Mouse (Mus musculus): ENCODE measurements around the gene Pnpla8. TPM values are rescaled to one million over a fixed set of nuclear protein-coding genes. Genes with fewer than 3 reads are reported as not detected.
A peak's percentile ranks its signal among the peaks of the same experiment; 100 is the strongest.

Gene Pnpla8
- total and polyA plus RNA-seq, 2 experiments = 17.2 to 111 TPM

- no peaks in the 10 kb centered on the region for H3K79me2 ChIP-seq (ENCODE audit: control insufficient read depth, insufficient read depth, low read length)
- H3K9ac ChIP-seq (ENCODE audit: low read depth, low read length) = no peak overlapping the region
- H3K36me3 ChIP-seq (ENCODE audit: control insufficient read depth, insufficient read depth, low read length) = peaks cover 59% of the 10 kb centered on the region
- no peak overlapping the region for H3K4me3 ChIP-seq (ENCODE audit: insufficient read depth, low read depth, low read length)
- no peaks in the 10 kb centered on the region; the same call in 1 of the 2 replicates for H3K4me1 ChIP-seq (ENCODE audit: control insufficient read depth, insufficient read depth, low read length)
- TF ChIP-seq CTCF (IDR thresholded peaks at IDR 0.05; ENCODE audit: low read depth, low read length) (no peak), POLR2A (IDR thresholded peaks at IDR 0.05; ENCODE audit: extremely low read depth, insufficient read depth, low read length) (no peak)
- no peaks in the 10 kb centered on the region for H3K27me3 ChIP-seq (ENCODE audit: control insufficient read depth, insufficient read depth, low read length)
- no peak overlapping the region for H3K27ac ChIP-seq (replicated peaks; ENCODE audit: insufficient read depth, low read depth, low read length)
- DNase-seq (ENCODE audit: extremely low read depth, low read depth, low spot score) = no peak
- 95% methylated on average over 5 of the region's 5 CpGs for WGBS
Observed at GRCm38 (mm10) chr12:44304869-44305268, 83.7 kb downstream of the Pnpla8 start.

- 89% methylated on average over 3 of the region's 3 CpGs for WGBS
Observed at GRCm38 (mm10) chr12:44308221-44308620, 87.1 kb downstream of the Pnpla8 start.

DNA sequence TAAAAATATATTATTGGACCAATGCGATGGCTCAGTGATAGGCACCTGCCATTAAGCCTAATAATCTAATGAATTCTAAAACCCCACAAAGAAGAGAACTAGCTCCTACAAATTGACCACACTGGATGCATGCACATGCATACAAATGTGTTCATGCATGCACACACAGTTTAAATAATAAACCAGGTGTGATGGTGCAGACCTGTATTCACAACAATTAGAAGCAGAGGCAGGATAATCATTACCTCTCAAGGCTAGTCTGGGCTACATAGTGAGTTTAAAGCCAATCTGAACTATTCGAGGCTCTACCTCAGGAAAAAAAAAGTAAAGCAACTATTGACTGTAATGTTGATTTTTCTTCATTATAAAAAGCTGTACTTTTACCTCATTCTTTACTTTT is 94.0 kb downstream of the Pnpla8 start:
- no peaks in the 10 kb centered on the region for H3K27me3 ChIP-seq (ENCODE audit: control insufficient read depth, insufficient read depth, low read length)
- H3K27ac ChIP-seq (replicated peaks; ENCODE audit: insufficient read depth, low read depth, low read length) = no peak overlapping the region
- H3K4me3 ChIP-seq (ENCODE audit: insufficient read depth, low read depth, low read length) = no peak overlapping the region
- DNase-seq (ENCODE audit: extremely low read depth, low read depth, low spot score) = no peak
- WGBS = 75% methylated on average over 2 of the region's 2 CpGs
- H3K9ac ChIP-seq (ENCODE audit: low read depth, low read length) = no peak overlapping the region
- peaks cover 32% of the 10 kb centered on the region for H3K36me3 ChIP-seq (ENCODE audit: control insufficient read depth, insufficient read depth, low read length)
- TF ChIP-seq CTCF (IDR thresholded peaks at IDR 0.05; ENCODE audit: low read depth, low read length) (no peak), POLR2A (IDR thresholded peaks at IDR 0.05; ENCODE audit: extremely low read depth, insufficient read depth, low read length) (no peak)
- H3K79me2 ChIP-seq (ENCODE audit: control insufficient read depth, insufficient read depth, low read length) = no peaks in the 10 kb centered on the region
- no peaks in the 10 kb centered on the region for H3K4me1 ChIP-seq (ENCODE audit: control insufficient read depth, insufficient read depth, low read length)

More at GRCm38 (mm10) chr12:44308221-44308620, 87.1 kb downstream of the Pnpla8 start:
- Histone ChIP-seq H3K27me3 (ENCODE audit: control insufficient read depth, insufficient read depth, low read length) (no peaks in the 10 kb centered on the region), H3K27ac (replicated peaks; ENCODE audit: insufficient read depth, low read depth, low read length) (no peak overlapping the region), H3K79me2 (ENCODE audit: control insufficient read depth, insufficient read depth, low read length) (no peaks in the 10 kb centered on the region), H3K36me3 (ENCODE audit: control insufficient read depth, insufficient read depth, low read length) (peaks cover 52% of the 10 kb centered on the region), H3K9ac (ENCODE audit: low read depth, low read length) (no peak overlapping the region), H3K4me1 (ENCODE audit: control insufficient read depth, insufficient read depth, low read length) (no peaks in the 10 kb centered on the region), H3K4me3 (ENCODE audit: insufficient read depth, low read depth, low read length) (no peak overlapping the region)
- TF ChIP-seq POLR2A (IDR thresholded peaks at IDR 0.05; ENCODE audit: extremely low read depth, insufficient read depth, low read length) (no peak), CTCF (IDR thresholded peaks at IDR 0.05; ENCODE audit: low read depth, low read length) (no peak)
- DNase-seq (ENCODE audit: extremely low read depth, low read depth, low spot score) = no peak

GRCm38 (mm10) chr12:44325091-44325490 is 103.9 kb downstream of the Pnpla8 start:
- DNase-seq (ENCODE audit: extremely low read depth, low read depth, low spot score) = no peak
- H3K4me3 ChIP-seq (ENCODE audit: insufficient read depth, low read depth, low read length) = no peak overlapping the region
- H3K4me1 ChIP-seq (ENCODE audit: control insufficient read depth, insufficient read depth, low read length) = no peaks in the 10 kb centered on the region
- no peak overlapping the region for H3K27ac ChIP-seq (replicated peaks; ENCODE audit: insufficient read depth, low read depth, low read length)
- TF ChIP-seq CTCF (IDR thresholded peaks at IDR 0.05; ENCODE audit: low read depth, low read length) = no peak
- H3K9ac ChIP-seq (ENCODE audit: low read depth, low read length) = no peak overlapping the region
- H3K79me2 ChIP-seq (ENCODE audit: control insufficient read depth, insufficient read depth, low read length) = no peaks in the 10 kb centered on the region
- peaks cover 10% of the 10 kb centered on the region for H3K27me3 ChIP-seq (ENCODE audit: control insufficient read depth, insufficient read depth, low read length)
- peaks cover 8% of the 10 kb centered on the region for H3K36me3 ChIP-seq (ENCODE audit: control insufficient read depth, insufficient read depth, low read length)

DNA sequence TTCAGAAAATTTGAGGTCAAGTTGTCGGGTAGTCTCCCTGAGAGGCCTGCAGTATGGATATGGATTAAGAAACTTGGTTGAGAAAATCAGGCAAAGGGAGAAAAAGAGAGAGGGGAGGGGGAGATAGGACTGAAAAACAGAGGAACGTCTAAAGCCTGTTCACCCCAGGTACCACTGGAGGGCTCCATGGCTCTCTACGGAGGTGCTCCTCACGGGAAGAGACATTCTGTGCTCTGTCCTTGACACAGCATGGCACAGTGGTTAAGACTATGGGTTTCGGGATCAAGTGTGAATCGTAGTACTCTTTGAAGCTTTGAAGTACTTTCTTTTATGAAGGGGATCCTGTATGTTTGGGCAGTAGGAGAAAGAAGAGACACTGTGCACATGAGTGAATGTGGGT is 106.3 kb downstream of the Pnpla8 start:
- 45% methylated on average over 6 of the region's 6 CpGs for WGBS

DNA sequence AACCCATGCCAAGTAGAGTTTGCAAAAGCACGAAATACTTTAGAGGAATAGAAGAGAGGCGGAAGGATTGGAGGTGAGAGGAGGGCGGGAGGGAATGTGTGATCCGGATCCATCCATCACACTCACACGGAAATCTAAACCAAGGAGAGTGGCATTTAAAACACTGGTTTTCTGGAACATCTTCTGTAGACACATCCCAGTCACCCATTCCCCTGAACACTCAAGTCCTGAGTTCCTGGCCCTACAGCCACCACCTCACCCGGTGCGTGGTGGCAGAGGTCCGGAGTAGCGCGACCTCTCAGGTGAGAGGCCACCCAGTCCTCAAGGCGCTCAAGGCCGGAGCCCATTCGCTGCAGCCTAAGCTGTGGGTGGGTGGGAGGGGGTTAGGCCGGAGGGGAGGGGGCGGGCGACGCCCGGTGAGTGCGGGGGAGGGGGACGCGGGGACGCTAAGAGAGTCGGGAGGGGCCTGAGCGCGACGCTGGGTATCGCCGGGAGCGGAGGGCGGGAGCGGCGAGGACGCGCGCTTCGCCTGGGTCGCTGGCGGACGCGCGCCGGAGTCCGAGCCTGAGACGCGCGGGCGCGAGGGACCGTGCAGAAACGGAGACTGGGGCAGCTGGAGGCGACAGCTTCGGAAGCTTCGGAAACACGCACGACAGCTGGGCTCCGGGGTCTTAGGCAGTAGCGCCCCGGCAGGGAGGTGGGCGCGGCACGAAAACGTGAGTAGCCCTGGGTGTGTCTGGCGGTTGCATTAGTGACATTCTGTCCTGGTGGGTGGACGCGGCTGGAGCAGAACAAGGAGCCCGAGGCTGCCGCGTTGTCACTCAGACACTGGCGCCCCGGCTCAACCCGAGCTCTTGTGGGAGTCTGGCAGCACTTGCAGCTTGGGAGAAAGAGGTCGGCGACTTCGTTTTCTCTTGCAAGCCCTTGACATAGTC is 107.5 kb downstream of the Pnpla8 start, which contains the start of gene Nrcam:
Gene Nrcam, plus strand, starts transcription at position 505 of the 935 bp plus-strand sequence.
- Histone ChIP-seq H3K27me3 (ENCODE audit: control insufficient read depth, insufficient read depth, low read length) (peaks cover 15% of the 10 kb centered on the region), H3K4me3 (ENCODE audit: insufficient read depth, low read depth, low read length) (peak within 1 kb of the TSS; percentile 27; the same call in 1 of the 2 replicates), H3K36me3 (ENCODE audit: control insufficient read depth, insufficient read depth, low read length) (no peaks in the 10 kb centered on the region), H3K4me1 (ENCODE audit: control insufficient read depth, insufficient read depth, low read length) (no peaks in the 10 kb centered on the region), H3K9ac (ENCODE audit: low read depth, low read length) (no peak within 1 kb of the TSS), H3K27ac (replicated peaks; ENCODE audit: insufficient read depth, low read depth, low read length) (no peak within 1 kb of the TSS), H3K79me2 (ENCODE audit: control insufficient read depth, insufficient read depth, low read length) (no peaks in the 10 kb centered on the region)
- no peak for TF ChIP-seq POLR2A (IDR thresholded peaks at IDR 0.05; ENCODE audit: extremely low read depth, insufficient read depth, low read length)
- no peak for TF ChIP-seq CTCF (IDR thresholded peaks at IDR 0.05; ENCODE audit: low read depth, low read length)
- 4% methylated on average over 67 of the region's 74 CpGs for WGBS
- no peak for DNase-seq (ENCODE audit: extremely low read depth, low read depth, low spot score)

More for the DNA sequence above, 106.3 kb downstream of the Pnpla8 start:
- DNase-seq (ENCODE audit: extremely low read depth, low read depth, low spot score) = no peak
- H3K4me1 ChIP-seq (ENCODE audit: control insufficient read depth, insufficient read depth, low read length) = no peaks in the 10 kb centered on the region
- H3K9ac ChIP-seq (ENCODE audit: low read depth, low read length) = no peak overlapping the region
- H3K27ac ChIP-seq (replicated peaks; ENCODE audit: insufficient read depth, low read depth, low read length) = no peak overlapping the region
- peaks cover 15% of the 10 kb centered on the region for H3K27me3 ChIP-seq (ENCODE audit: control insufficient read depth, insufficient read depth, low read length)
- H3K4me3 ChIP-seq (ENCODE audit: insufficient read depth, low read depth, low read length) = no peak overlapping the region
- H3K36me3 ChIP-seq (ENCODE audit: control insufficient read depth, insufficient read depth, low read length) = peaks cover 3% of the 10 kb centered on the region
- H3K79me2 ChIP-seq (ENCODE audit: control insufficient read depth, insufficient read depth, low read length) = no peaks in the 10 kb centered on the region
- TF ChIP-seq CTCF (IDR thresholded peaks at IDR 0.05; ENCODE audit: low read depth, low read length) (no peak), POLR2A (IDR thresholded peaks at IDR 0.05; ENCODE audit: extremely low read depth, insufficient read depth, low read length) (no peak)
